Mouse (Mus musculus): ENCODE data around the gene Prdx6. TPM values are rescaled to one million over a fixed set of nuclear protein-coding genes. Genes with fewer than 3 reads are reported as not detected.

The Prdx6 gene
- polyA plus RNA-seq, 1 experiment = 339 TPM

GRCm38 (mm10) chr1:161259142-161259541 lies 8.1 kb upstream of the Prdx6 start:
- H3K4me1 ChIP-seq (ENCODE audit: control insufficient read depth, insufficient read depth, low read length) = no peaks in the 10 kb centered on the region
- H3K27ac ChIP-seq (ENCODE audit: insufficient read depth, low read length) = no peak overlapping the region
- H3K27me3 ChIP-seq (ENCODE audit: control insufficient read depth, insufficient read depth, low read length) = no peaks in the 10 kb centered on the region
- TF ChIP-seq POLR2A (IDR thresholded peaks at IDR 0.05; ENCODE audit: borderline replicate concordance, insufficient read depth, low read length) (no peak), CTCF (IDR thresholded peaks at IDR 0.05; ENCODE audit: borderline replicate concordance, insufficient read depth, low read depth, low read length) (no peak)
- no peak for DNase-seq
- no peak overlapping the region for H3K4me3 ChIP-seq (replicated peaks; ENCODE audit: insufficient read depth, low read depth, low read length)
- WGBS = 84% methylated on average over 5 of the region's 6 CpGs

DNA sequence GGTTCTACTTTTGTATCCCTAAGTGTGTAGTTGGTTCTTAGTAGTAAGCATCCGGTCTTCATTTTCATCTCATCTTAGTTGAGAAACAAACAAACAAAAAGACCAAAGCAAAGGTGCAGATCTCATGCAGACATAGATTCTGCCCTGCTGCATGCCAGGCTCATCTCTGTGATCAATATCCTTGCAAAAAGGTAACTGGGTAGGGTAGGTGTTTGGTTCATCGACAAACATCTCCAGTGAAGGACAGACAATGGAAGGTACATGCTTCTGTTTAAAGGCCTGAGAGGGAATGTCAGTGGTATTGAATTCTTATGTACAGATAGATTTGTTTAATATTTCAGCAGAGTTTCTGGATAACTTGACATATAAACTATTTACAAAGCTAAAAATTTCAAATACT lies 7.3 kb upstream of the Prdx6 start:
- DNase-seq = no peak
- no peak for TF ChIP-seq POLR2A (IDR thresholded peaks at IDR 0.05; ENCODE audit: borderline replicate concordance, insufficient read depth, low read length)
- no peak for TF ChIP-seq CTCF (IDR thresholded peaks at IDR 0.05; ENCODE audit: borderline replicate concordance, insufficient read depth, low read depth, low read length)
- H3K27ac ChIP-seq (ENCODE audit: insufficient read depth, low read length) = no peak overlapping the region

GRCm38 (mm10) chr1:161256918-161257317 lies 5.9 kb upstream of the Prdx6 start:
- 78% methylated on average over 7 of the region's 7 CpGs for WGBS
- no peak for TF ChIP-seq POLR2A (IDR thresholded peaks at IDR 0.05; ENCODE audit: borderline replicate concordance, insufficient read depth, low read length)
- no peak for TF ChIP-seq CTCF (IDR thresholded peaks at IDR 0.05; ENCODE audit: borderline replicate concordance, insufficient read depth, low read depth, low read length)
- no peaks in the 10 kb centered on the region for H3K27me3 ChIP-seq (ENCODE audit: control insufficient read depth, insufficient read depth, low read length)

More for the DNA sequence above, 7.3 kb upstream of the Prdx6 start:
- Histone ChIP-seq H3K4me1 (ENCODE audit: control insufficient read depth, insufficient read depth, low read length) (no peaks in the 10 kb centered on the region), H3K4me3 (replicated peaks; ENCODE audit: insufficient read depth, low read depth, low read length) (no peak overlapping the region), H3K27me3 (ENCODE audit: control insufficient read depth, insufficient read depth, low read length) (no peaks in the 10 kb centered on the region)
- 91% methylated on average over 2 of the region's 2 CpGs for WGBS

GRCm38 (mm10) chr1:161254361-161254760 lies 3.3 kb upstream of the Prdx6 start:
- no peak overlapping the region for H3K27ac ChIP-seq (ENCODE audit: insufficient read depth, low read length)
- H3K4me1 ChIP-seq (ENCODE audit: control insufficient read depth, insufficient read depth, low read length) = no peaks in the 10 kb centered on the region
- DNase-seq = no peak
- no peak overlapping the region for H3K4me3 ChIP-seq (replicated peaks; ENCODE audit: insufficient read depth, low read depth, low read length)
- WGBS = 91% methylated on average over 1 of the region's 1 CpGs
- H3K27me3 ChIP-seq (ENCODE audit: control insufficient read depth, insufficient read depth, low read length) = no peaks in the 10 kb centered on the region
- TF ChIP-seq CTCF (IDR thresholded peaks at IDR 0.05; ENCODE audit: borderline replicate concordance, insufficient read depth, low read depth, low read length) (no peak), POLR2A (IDR thresholded peaks at IDR 0.05; ENCODE audit: borderline replicate concordance, insufficient read depth, low read length) (no peak)

More at GRCm38 (mm10) chr1:161256918-161257317, 5.9 kb upstream of the Prdx6 start:
- H3K4me3 ChIP-seq (replicated peaks; ENCODE audit: insufficient read depth, low read depth, low read length) = no peak overlapping the region
- no peak for DNase-seq
- H3K27ac ChIP-seq (ENCODE audit: insufficient read depth, low read length) = no peak overlapping the region
- no peaks in the 10 kb centered on the region for H3K4me1 ChIP-seq (ENCODE audit: control insufficient read depth, insufficient read depth, low read length)

- TF ChIP-seq CTCF (IDR thresholded peaks at IDR 0.05; ENCODE audit: borderline replicate concordance, insufficient read depth, low read depth, low read length) (no peak), POLR2A (IDR thresholded peaks at IDR 0.05; ENCODE audit: borderline replicate concordance, insufficient read depth, low read length) (no peak)
- Histone ChIP-seq H3K4me1 (ENCODE audit: control insufficient read depth, insufficient read depth, low read length) (no peaks in the 10 kb centered on the region; the same call in 1 of the 2 replicates), H3K4me3 (replicated peaks; ENCODE audit: insufficient read depth, low read depth, low read length) (no peak overlapping the region), H3K27me3 (ENCODE audit: control insufficient read depth, insufficient read depth, low read length) (no peaks in the 10 kb centered on the region), H3K27ac (ENCODE audit: insufficient read depth, low read length) (no peak overlapping the region)
- no peak for DNase-seq
- WGBS = 89% methylated on average over 3 of the region's 3 CpGs
Observed at GRCm38 (mm10) chr1:161252901-161253300, 1.9 kb upstream of the Prdx6 start.

- no peak for DNase-seq
- WGBS = 92% methylated on average over 9 of the region's 9 CpGs
- TF ChIP-seq CTCF (IDR thresholded peaks at IDR 0.05; ENCODE audit: borderline replicate concordance, insufficient read depth, low read depth, low read length) = no peak
- no peak for TF ChIP-seq POLR2A (IDR thresholded peaks at IDR 0.05; ENCODE audit: borderline replicate concordance, insufficient read depth, low read length)
- Histone ChIP-seq H3K4me1 (ENCODE audit: control insufficient read depth, insufficient read depth, low read length) (no peaks in the 10 kb centered on the region; the same call in 1 of the 2 replicates), H3K4me3 (replicated peaks; ENCODE audit: insufficient read depth, low read depth, low read length) (no peak overlapping the region), H3K27me3 (ENCODE audit: control insufficient read depth, insufficient read depth, low read length) (no peaks in the 10 kb centered on the region), H3K27ac (ENCODE audit: insufficient read depth, low read length) (no peak overlapping the region)
Observed at GRCm38 (mm10) chr1:161252365-161252764, 1.3 kb upstream of the Prdx6 start.

- Histone ChIP-seq H3K4me1 (ENCODE audit: control insufficient read depth, insufficient read depth, low read length) (no peaks in the 10 kb centered on the region; the same call in 1 of the 2 replicates), H3K27ac (ENCODE audit: insufficient read depth, low read length) (no peak overlapping the region), H3K4me3 (replicated peaks; ENCODE audit: insufficient read depth, low read depth, low read length) (peak overlapping the region; percentile 96), H3K27me3 (ENCODE audit: control insufficient read depth, insufficient read depth, low read length) (no peaks in the 10 kb centered on the region)
- WGBS = 73% methylated on average over 9 of the region's 9 CpGs
- no peak for DNase-seq
- no peak for TF ChIP-seq CTCF (IDR thresholded peaks at IDR 0.05; ENCODE audit: borderline replicate concordance, insufficient read depth, low read depth, low read length)
- TF ChIP-seq POLR2A (IDR thresholded peaks at IDR 0.05; ENCODE audit: borderline replicate concordance, insufficient read depth, low read length) = no peak
Observed at GRCm38 (mm10) chr1:161251417-161252265, 622 bp upstream of the Prdx6 start.

Measured in cerebellum, adult 2 months (tissue).